Mouse (Mus musculus) G1E (cell line): Measurements from ENCODE around the gene Fxr2. TPM values are rescaled to one million over a fixed set of nuclear protein-coding genes. Genes with fewer than 3 reads are reported as not detected.

Experiments
- ATAC-seq: 2 replicates; pipeline ENCODE4 v1.8.0; 2016; ENCODE audit warnings: mild to moderate bottlenecking; ENCODE audit not compliant: insufficient number of reproducible peaks, poor library complexity, low FRiP score, severe bottlenecking; ENCODE audit errors: extremely low read depth
- DNase-seq: peaks from one replicate; pipeline ENCODE4 v3.0.0; 2012; ENCODE audit warnings: low spot score
- H3K27me3 ChIP-seq: 2 replicates; pipeline ENCODE4 v1.6.1; 2012; ENCODE audit warnings: mild to moderate bottlenecking, low read length, inconsistent platforms; ENCODE audit not compliant: insufficient read depth
- H3K36me3 ChIP-seq: replicated peaks from 2 replicates; pipeline ENCODE3; 2012; ENCODE audit warnings: mild to moderate bottlenecking, inconsistent platforms
- H3K4me1 ChIP-seq: 2 replicates; pipeline ENCODE4 v1.6.1; 2012; ENCODE audit warnings: low read depth, low read length, inconsistent platforms, mixed read lengths; ENCODE audit not compliant: insufficient read depth
- H3K4me3 ChIP-seq: 2 replicates; pipeline ENCODE4 v1.5.1; 2012; ENCODE audit warnings: low read depth, mild to moderate bottlenecking, inconsistent platforms, low read length, moderate library complexity, mixed read lengths
- H3K9me3 ChIP-seq: replicated peaks from 2 replicates; pipeline ENCODE4 v1.6.1; 2012; ENCODE audit warnings: inconsistent platforms
- CTCF ChIP-seq: IDR thresholded peaks from 2 replicates; pipeline ENCODE4 v1.5.1; 2012; ENCODE audit warnings: low read depth, low read length, inconsistent platforms, mixed read lengths
- GATA1 ChIP-seq: IDR thresholded peaks from 2 replicates; pipeline ENCODE4 v1.6.1; 2012; ENCODE audit warnings: borderline replicate concordance, low read length, inconsistent platforms, mixed read lengths
- GATA2 ChIP-seq: IDR thresholded peaks from 2 replicates; pipeline ENCODE4 v1.6.1; 2012; ENCODE audit warnings: low read depth, low read length, inconsistent platforms, borderline replicate concordance
- POLR2AphosphoS5 ChIP-seq: IDR thresholded peaks from 2 replicates; pipeline ENCODE4 v1.6.1; 2012; ENCODE audit warnings: low read depth, low read length, inconsistent platforms; ENCODE audit not compliant: insufficient replicate concordance
- TAL1 ChIP-seq: conservative IDR thresholded peaks from 2 replicates; pipeline ENCODE4 v1.6.1; 2012; ENCODE audit warnings: low read depth, low read length, inconsistent platforms, mixed read lengths
- polyA plus RNA-seq: library from polyadenylated mRNA; stranded (reverse); fragments of >175 nt; gene quantifications from 2 replicates; pipeline ENCODE4 v1.2.3, GENCODE M21; 2012
- total RNA-seq, 2 experiments: library from RNA; stranded (forward) in 1 of 2; stranded (reverse) in 1 of 2; fragments of 200-1000 nt in 1 of 2; fragments of >200 nt in 1 of 2; fragmentation: Nextera tagmentation in 1 of 2; gene quantifications; 2 replicates each; pipeline ENCODE4 v1.2.3; 2014 to 2017

The Fxr2 gene
- total and polyA plus RNA-seq, 3 experiments = 44.9 to 92.9 (median 82.4) TPM

DNA sequence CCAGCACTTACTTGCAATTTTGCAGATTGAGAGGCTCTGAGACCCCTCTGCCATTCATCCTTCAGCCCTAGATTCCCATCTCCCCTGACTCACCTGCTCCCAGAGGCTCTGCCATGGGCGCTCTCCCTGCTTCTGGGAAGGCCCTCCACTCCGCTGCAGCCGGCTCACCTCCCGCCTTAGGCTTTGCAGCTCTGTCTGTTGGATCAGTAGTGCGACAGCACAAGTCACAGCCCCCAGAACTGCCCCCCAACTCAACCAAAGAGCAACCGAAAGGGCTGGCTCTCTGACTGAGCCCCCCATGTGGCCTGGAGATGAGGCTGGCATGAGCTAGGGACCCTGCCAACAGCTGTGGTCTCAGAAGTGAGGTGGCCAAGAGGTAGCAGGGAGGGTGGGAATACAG, 52.1 kb downstream of the Fxr2 start:
- H3K4me1 ChIP-seq = peaks cover 45% of the 10 kb centered on the region

DNA sequence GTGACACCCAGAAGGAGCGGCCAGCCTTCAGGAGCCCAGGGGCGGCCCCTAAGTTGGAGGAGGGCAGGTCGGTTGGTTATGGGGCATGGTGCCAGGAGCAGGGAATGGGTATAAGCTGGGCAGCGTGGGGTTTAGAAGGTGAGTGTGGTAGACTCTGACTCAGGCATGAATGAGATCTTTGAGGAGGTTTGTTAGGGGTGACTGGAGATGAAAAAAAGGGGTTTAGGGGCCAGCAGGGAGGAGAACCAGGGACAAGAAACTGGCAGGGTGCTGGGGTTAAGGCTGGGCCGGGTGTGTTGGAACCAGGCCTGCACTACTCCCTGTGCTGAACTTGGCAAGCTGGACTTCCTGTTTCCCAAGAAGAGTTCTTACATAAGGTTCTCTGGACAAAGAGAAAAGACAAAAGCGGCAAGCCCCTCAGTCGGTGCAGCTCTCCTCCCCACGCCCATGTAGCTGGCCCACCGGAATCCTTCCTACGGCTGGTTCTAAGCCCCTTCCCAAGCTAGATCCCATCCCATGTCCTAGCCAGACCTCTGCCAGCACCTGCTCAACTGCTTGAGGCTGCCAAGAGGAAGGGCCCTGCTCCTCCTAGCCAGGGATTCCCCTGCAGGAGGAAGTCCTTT, 52.8 kb downstream of the Fxr2 start, which contains the start of gene Tnfsf13:
TSS of gene Tnfsf13 (minus strand) at position 259 of the 623 bp plus-strand sequence.
- Histone ChIP-seq H3K9me3 (no peaks in the 10 kb centered on the region), H3K36me3 (no peaks in the 10 kb centered on the region), H3K4me1 (peaks cover 40% of the 10 kb centered on the region), H3K27me3 (peaks cover 58% of the 10 kb centered on the region), H3K4me3 (no peak within 1 kb of the TSS)
- DNase-seq (no peak), ATAC-seq (no peak)
- TF ChIP-seq CTCF (no peak), GATA2 (no peak), GATA1 (no peak), TAL1 (no peak)

More for the DNA sequence above, 52.1 kb downstream of the Fxr2 start:
- DNase-seq (no peak), ATAC-seq (no peak)
- H3K9me3 ChIP-seq = no peaks in the 10 kb centered on the region
- H3K27me3 ChIP-seq = peaks cover 51% of the 10 kb centered on the region
- TF ChIP-seq CTCF (no peak), GATA1 (no peak), GATA2 (no peak), TAL1 (no peak), POLR2AphosphoS5 (no peak)
- H3K4me3 ChIP-seq = no peak overlapping the region
- H3K36me3 ChIP-seq = peaks cover 7% of the 10 kb centered on the region

DNA sequence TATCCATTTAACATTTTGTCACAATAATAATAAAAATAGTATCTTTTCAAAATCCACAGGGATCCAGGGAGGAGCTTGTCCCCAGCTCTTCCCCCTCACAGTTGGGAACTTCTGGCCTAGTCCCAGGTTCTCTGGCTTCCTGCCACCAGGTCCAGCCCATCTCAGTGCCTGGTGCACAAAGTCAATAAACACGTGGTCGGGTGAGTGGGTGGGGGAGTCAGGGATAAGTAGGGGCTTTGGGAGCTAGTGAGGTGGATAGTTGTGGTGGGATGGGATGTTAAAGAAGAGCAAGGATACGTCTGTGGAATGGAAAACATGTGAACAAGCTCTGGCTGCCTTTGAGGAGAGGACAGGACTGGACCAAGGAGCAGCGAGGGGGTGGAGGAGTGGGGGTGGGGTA, 53.6 kb downstream of the Fxr2 start:
- H3K27me3 ChIP-seq = peaks cover 65% of the 10 kb centered on the region
- no peak overlapping the region for H3K4me3 ChIP-seq
- TF ChIP-seq GATA1 (no peak), CTCF (no peak), TAL1 (no peak), POLR2AphosphoS5 (no peak), GATA2 (no peak)
- DNase-seq = no peak
- H3K9me3 ChIP-seq = no peaks in the 10 kb centered on the region
- no peaks in the 10 kb centered on the region for H3K36me3 ChIP-seq
- peaks cover 34% of the 10 kb centered on the region for H3K4me1 ChIP-seq
- ATAC-seq = no peak

DNA sequence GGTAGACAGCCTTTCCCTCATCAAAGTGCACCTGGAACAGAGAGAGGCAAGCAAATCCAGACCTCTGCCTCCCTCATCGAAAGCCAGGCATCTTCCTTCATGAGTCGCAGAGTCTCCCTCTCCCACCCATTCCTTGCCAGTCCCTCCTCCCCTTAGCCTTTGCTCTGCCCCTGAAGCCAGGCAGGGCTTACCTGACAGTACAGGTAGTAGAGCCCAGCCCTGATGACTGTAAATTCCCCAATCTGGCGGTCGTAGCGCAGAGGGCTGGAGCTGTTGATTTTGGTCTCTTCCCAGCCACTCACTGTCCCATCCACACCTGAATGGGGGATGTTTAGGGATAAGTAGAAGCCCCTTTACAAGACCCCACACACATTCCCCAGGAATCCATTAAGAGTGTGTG, 54.3 kb downstream of the Fxr2 start:
- Histone ChIP-seq H3K4me1 (peaks cover 32% of the 10 kb centered on the region), H3K36me3 (no peaks in the 10 kb centered on the region), H3K9me3 (no peaks in the 10 kb centered on the region), H3K4me3 (no peak overlapping the region), H3K27me3 (peaks cover 71% of the 10 kb centered on the region)
- TF ChIP-seq CTCF (no peak), GATA1 (no peak), TAL1 (no peak)
- no peak for ATAC-seq
- DNase-seq = no peak

DNA sequence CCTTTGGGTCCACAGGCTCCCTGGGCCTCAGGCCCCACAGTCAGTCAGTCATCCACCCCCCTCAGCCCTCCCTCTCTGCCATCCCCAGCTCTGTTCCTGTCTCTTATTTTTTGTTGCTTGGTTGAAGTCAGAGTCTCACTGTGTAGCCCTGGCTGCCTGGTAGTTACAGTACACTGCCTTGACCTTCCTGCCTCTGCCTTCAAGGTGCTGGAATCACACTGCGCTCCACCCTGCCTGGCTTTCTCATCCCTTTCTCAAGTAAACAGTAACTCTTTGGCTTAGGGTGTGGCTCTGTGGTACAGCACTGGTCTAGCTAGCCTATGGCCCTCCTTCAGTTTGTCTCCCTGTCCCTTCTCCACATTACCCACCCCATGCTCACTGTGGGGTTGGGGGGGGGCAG, 57.1 kb downstream of the Fxr2 start:
- peaks cover 81% of the 10 kb centered on the region for H3K27me3 ChIP-seq
- no peaks in the 10 kb centered on the region for H3K9me3 ChIP-seq
- peaks cover 15% of the 10 kb centered on the region for H3K4me1 ChIP-seq
- no peak for ATAC-seq
- no peaks in the 10 kb centered on the region for H3K36me3 ChIP-seq
- no peak for DNase-seq
- no peak for TF ChIP-seq POLR2AphosphoS5
- no peak for TF ChIP-seq CTCF
- TF ChIP-seq GATA1 = no peak
- no peak for TF ChIP-seq GATA2
- TF ChIP-seq TAL1 = no peak
- no peak overlapping the region for H3K4me3 ChIP-seq

DNA sequence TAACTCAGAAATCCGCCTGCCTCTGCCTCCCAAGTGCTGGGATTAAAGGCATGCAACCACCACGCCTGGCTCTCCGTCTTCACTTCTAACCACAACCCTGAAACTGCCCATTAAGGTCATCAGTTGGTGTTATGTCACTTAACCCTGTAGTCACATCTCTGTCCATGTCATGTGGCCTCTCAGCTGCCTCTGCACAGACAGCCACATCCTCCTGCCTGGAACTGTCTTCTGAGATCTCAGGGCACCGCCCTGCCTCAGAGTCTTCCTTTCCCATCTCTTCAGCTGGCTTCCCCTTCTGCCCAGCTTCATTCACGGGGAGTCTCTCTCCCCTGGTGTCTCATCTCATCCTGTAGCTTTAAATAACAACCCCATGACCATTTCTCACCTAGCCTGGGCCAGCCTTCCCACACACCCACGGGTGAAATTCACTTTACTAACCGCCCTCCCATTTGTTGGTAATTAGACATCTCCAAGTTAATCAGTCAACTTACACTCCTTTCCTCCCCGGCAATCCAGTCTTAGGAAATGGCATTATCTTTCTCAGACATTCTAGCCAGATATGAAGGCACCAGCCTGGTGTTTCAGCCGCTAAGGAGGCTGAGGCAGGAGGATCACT, 59.5 kb downstream of the Fxr2 start:
- Histone ChIP-seq H3K4me3 (no peak overlapping the region), H3K36me3 (no peaks in the 10 kb centered on the region), H3K4me1 (peaks cover 6% of the 10 kb centered on the region), H3K27me3 (peaks cover 71% of the 10 kb centered on the region), H3K9me3 (no peaks in the 10 kb centered on the region)
- no peak for DNase-seq
- TF ChIP-seq POLR2AphosphoS5 = no peak
- TF ChIP-seq GATA2 = no peak
- TF ChIP-seq GATA1 = no peak
- TF ChIP-seq TAL1 = no peak
- no peak for TF ChIP-seq CTCF
- no peak for ATAC-seq
